Mouse (Mus musculus): Measurements from ENCODE around the gene Eif2ak1.

DNA sequence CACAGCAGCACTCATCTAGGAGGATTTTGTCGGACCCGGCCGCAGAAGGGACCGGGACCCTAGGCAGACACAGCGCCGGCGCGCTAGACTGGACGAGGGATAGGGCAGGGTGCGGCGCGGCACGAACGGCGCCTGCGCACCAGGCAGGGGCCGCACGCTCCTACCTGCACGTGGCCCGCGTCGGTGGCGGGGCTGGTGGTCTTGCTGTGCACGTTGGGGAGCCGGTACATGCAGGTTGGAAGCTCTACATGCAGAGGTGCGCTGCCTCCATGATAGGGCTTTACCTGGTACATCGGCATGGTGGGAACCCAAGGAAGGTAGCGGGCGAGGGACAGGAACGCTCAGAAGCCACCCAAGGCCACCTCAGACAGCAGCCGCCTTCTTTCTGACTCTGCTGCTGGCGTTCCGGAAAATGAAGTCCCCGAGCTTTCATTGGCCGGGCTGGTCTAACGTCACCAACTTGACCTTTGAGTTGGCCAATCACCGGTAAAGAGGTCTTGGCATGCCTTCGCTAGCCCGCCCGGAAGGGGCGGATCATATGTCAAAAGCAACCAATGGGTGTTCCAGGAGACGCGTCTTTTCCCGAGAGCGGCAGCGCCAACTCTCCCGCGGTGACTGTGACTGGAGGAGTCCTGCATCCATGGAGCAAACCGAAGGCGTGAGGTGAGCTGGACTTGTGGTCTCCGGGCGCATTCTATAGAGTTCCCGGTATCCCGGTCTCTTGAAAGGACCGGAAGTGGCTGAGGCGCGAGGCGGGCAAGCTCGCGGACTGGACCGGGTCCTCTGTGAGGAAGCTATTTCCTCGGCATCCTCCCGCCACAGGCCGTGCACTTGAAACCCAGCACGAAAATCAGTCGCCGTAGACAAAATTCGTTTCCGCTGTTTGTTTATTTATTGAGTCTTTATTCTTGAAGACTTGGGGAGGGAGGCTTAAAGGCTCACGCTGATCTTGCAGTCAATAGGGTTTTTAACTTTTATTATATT is 92.1 kb downstream of the Eif2ak1 start, which contains the start of the genes Aimp2 and Pms2:
- TF ChIP-seq GATA1 (IDR thresholded peaks at IDR 0.05; ENCODE audit: borderline replicate concordance, low read length): no peak
- no peak for TF ChIP-seq CTCF (IDR thresholded peaks at IDR 0.05; ENCODE audit: low read depth, low read length)

Measured in G1E (cell line).